Mouse (Mus musculus): ENCODE results near the gene Ptpn22. TPM values are rescaled to one million over a fixed set of nuclear protein-coding genes. Genes with fewer than 3 reads are reported as not detected.

The Ptpn22 gene
- total and polyA plus RNA-seq, 3 experiments, result 21.9 to 90.9 (median 46.9) TPM

DNA sequence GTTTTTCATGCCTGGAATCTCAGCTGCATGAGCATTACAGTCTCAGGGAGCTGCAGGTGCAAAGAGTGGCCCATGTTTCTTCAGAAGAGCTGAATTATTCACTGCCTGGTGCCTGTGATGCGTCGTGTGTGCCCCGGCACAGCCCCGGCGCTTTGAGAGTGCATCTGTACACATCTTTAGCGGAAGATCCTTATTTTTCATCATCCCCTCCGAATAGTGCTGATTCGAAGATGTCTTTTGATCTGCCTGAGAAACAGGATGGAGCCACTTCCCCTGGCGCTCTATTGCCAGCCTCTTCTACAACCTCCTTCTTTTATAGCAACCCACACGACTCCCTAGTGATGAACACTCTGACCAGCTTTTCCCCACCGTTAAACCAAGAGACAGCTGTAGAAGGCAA, 26.4 kb downstream of the Ptpn22 start:
- no peak overlapping the region for H3K9ac ChIP-seq (ENCODE audit: insufficient read depth, low read depth)
- dilution Hi-C loops (cut with MboI; ENCODE audit: extremely low pct_ligation_motif_present, extremely low pct_unique_long_range_greater_than_20kb, low sequenced_read_pairs) (no loop called here), in situ Hi-C loops (cut with MboI; ENCODE audit: low pct_ligation_motif_present, low pct_unique_long_range_greater_than_20kb, low sequenced_read_pairs) (no loop called here)
- no peaks in the 10 kb centered on the region for H3K9me3 ChIP-seq (replicated peaks; ENCODE audit: low read length)
- H3K4me1 ChIP-seq (ENCODE audit: control insufficient read depth in 1 of 2, insufficient read depth in 2 of 2), result peaks cover 0 to 15% of the 10 kb centered on the region in 2 experiments; a peak in 1 of 4 replicates
- H3K79me2 ChIP-seq (replicated peaks; ENCODE audit: control insufficient read depth, extremely low read depth, insufficient read depth, poor library complexity, severe bottlenecking), result peaks cover 6% of the 10 kb centered on the region
- TF ChIP-seq ZNF384 (IDR thresholded peaks at IDR 0.05; ENCODE audit: low read depth, low read length) (no peak), NRF1 (IDR thresholded peaks at IDR 0.05; ENCODE audit: low read depth, low read length) (no peak), IRF4 (IDR thresholded peaks at IDR 0.05; ENCODE audit: low read depth, low read length) (no peak), POLR2AphosphoS2 (IDR thresholded peaks at IDR 0.05; ENCODE audit: low read depth, low read length) (no peak), JUND (conservative IDR thresholded peaks at IDR 0.05; ENCODE audit: low read depth, low read length) (no peak), BHLHE40 (IDR thresholded peaks at IDR 0.05; ENCODE audit: low read depth, low read length) (no peak), PAX5 (IDR thresholded peaks at IDR 0.05; ENCODE audit: low read length) (no peak), RCOR1 (conservative IDR thresholded peaks at IDR 0.05; ENCODE audit: low read depth, low read length) (no peak)
- H3K4me3 ChIP-seq (replicated peaks in 1 of 3; ENCODE audit: low read depth in 2 of 3, low read length in 2 of 3, poor library complexity in 1 of 3), result no peak overlapping the region
- H3K4me2 ChIP-seq (ENCODE audit: insufficient read depth, low read depth, poor library complexity, severe bottlenecking), result no peak overlapping the region
- no peaks in the 10 kb centered on the region for H3K27me3 ChIP-seq (replicated peaks)
- H3K27ac ChIP-seq (ENCODE audit: insufficient read depth, low read depth), result no peak overlapping the region
- DNase-seq (ENCODE audit: extremely low read depth), result no peak
- H3K36me3 ChIP-seq (replicated peaks in 1 of 2; ENCODE audit: control insufficient read depth in 1 of 2, insufficient read depth in 1 of 2, low read length in 1 of 2), result peaks cover 46 to 67% of the 10 kb centered on the region in 2 experiments

DNA sequence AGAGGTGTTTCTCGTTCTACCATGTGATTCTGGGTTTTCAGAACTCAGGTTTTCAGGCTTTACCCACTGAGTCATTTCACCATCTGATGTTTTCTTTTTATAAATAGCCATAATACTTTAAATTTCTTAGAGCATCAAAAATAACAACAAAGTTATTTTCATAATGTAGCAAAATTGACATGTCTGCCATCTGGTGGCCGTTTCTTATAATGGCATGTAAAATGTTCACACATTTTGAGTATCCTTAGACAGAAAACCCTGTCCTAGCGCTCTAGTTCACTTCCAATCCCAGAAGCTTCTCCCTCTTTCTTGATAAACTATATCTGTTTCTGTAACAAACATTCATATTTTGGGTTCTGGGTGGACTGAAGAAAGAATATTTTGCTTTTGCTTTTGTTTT, 28.0 kb downstream of the Ptpn22 start:
- Histone ChIP-seq H3K4me2 (ENCODE audit: insufficient read depth, low read depth, poor library complexity, severe bottlenecking) (no peak overlapping the region), H3K9me3 (replicated peaks; ENCODE audit: low read length) (no peaks in the 10 kb centered on the region), H3K27ac (ENCODE audit: insufficient read depth, low read depth) (peak overlapping the region; percentile 21; the same call in 1 of the 2 replicates), H3K9ac (ENCODE audit: insufficient read depth, low read depth) (no peak overlapping the region), H3K36me3 (replicated peaks in 1 of 2; ENCODE audit: control insufficient read depth in 1 of 2, insufficient read depth in 1 of 2, low read length in 1 of 2) (peaks cover 47 to 71% of the 10 kb centered on the region in 2 experiments), H3K27me3 (replicated peaks) (no peaks in the 10 kb centered on the region), H3K4me3 (replicated peaks in 1 of 3; ENCODE audit: low read depth in 2 of 3, low read length in 2 of 3, poor library complexity in 1 of 3) (no peak overlapping the region), H3K4me1 (ENCODE audit: control insufficient read depth in 1 of 2, insufficient read depth in 2 of 2) (peaks cover under 1 to 20% of the 10 kb centered on the region in 2 experiments; a peak in 3 of 4 replicates), H3K79me2 (replicated peaks; ENCODE audit: control insufficient read depth, extremely low read depth, insufficient read depth, poor library complexity, severe bottlenecking) (peaks cover 6% of the 10 kb centered on the region)
- in situ Hi-C loops (cut with MboI; ENCODE audit: low pct_ligation_motif_present, low pct_unique_long_range_greater_than_20kb, low sequenced_read_pairs) (no loop called here), dilution Hi-C loops (cut with MboI; ENCODE audit: extremely low pct_ligation_motif_present, extremely low pct_unique_long_range_greater_than_20kb, low sequenced_read_pairs) (no loop called here)
- TF ChIP-seq SMC3 (IDR thresholded peaks at IDR 0.05; ENCODE audit: low read depth, low read length) (peak; percentile 85), HCFC1 (IDR thresholded peaks at IDR 0.05; ENCODE audit: low read depth, low read length) (no peak), CHD1 (IDR thresholded peaks at IDR 0.05; ENCODE audit: low read depth, low read length) (no peak), IRF4 (IDR thresholded peaks at IDR 0.05; ENCODE audit: low read depth, low read length) (0 out of 2 replicates have a peak, but pooled peaks have one; percentile 29), CTCF (conservative IDR thresholded peaks at IDR 0.05 in 1 of 2, IDR thresholded peaks at IDR 0.05 in 1 of 2; ENCODE audit: low read depth in 2 of 2, low read length in 2 of 2) (peak; percentile 21 to 81; a peak in 3 of 4 replicates), RAD21 (IDR thresholded peaks at IDR 0.05; ENCODE audit: low read depth, low read length) (peak; percentile 72), POLR2A (IDR thresholded peaks at IDR 0.05; ENCODE audit: low read depth, low read length) (no peak), MEF2A (IDR thresholded peaks at IDR 0.05; ENCODE audit: borderline replicate concordance, low read depth, low read length) (0 out of 2 replicates have a peak, but pooled peaks have one; percentile 11), MYC (IDR thresholded peaks at IDR 0.05; ENCODE audit: low read depth, low read length) (no peak), ZC3H11A (IDR thresholded peaks at IDR 0.05; ENCODE audit: low read depth, low read length) (peak; percentile 40; the same call in 1 of the 2 replicates)
- DNase-seq (ENCODE audit: extremely low read depth), result peak; percentile 68

All from CH12.LX (cell line).